20 mouse cellular contexts compared by ENCODE assay signal in the genomic region with DNA sequence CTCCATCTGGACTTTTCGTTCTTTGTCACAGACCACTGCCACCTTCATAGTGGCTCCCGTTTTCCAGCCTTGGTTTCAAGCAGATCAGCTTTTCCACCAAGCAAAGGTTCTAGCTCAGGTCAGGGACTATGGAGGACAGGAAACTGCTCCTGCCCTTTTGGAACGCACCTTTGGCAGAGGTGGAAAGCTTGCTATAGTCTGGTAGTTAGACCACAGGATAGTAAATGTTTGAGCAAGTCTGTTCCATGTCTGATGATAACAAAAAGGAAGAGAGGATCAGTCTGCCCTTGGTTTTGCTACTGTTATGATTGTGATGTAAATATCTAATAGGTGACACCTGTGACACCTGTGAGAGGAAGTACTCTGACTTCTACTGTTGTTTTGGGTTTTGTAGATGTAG. TPM values are rescaled to one million over a fixed set of nuclear protein-coding genes. Genes with fewer than 3 reads are reported as not detected.
"Had no signal": no experiment of that assay in that cellular context is flagged by ENCODE, and none has a peak within 500 bp of the region (broad histone marks: within the 10 kb centered on the region; RNA-seq: fewer than 3 reads in every experiment).

No protein-coding gene starts in this region.

- ATAC-seq: midbrain, embryonic 13.5 days; midbrain, embryonic 15.5 days had no signal

- H3K27ac ChIP-seq: midbrain, embryonic 10.5 days; midbrain, embryonic 13.5 days; midbrain, embryonic 15.5 days; neural tube, embryonic 13.5 days; neural tube, embryonic 15.5 days; stomach, embryonic 15.5 days; stomach, postnatal 0 days had no signal

- DNase-seq: lung, adult 18-20 months; lung, embryonic 14.5 days; lung, postnatal 10 days; lung, postnatal 4 days; retina, postnatal 1 day; right cerebral cortex, adult 18-20 months; right cerebral cortex, postnatal 25 days; thymus, adult 2 months had no signal

- H3K9me3 ChIP-seq: midbrain, embryonic 10.5 days; midbrain, embryonic 13.5 days; midbrain, embryonic 15.5 days; neural tube, embryonic 13.5 days; neural tube, embryonic 15.5 days; stomach, embryonic 15.5 days had no signal

- H3K9ac ChIP-seq: lung, embryonic 14.5 days; midbrain, embryonic 13.5 days; midbrain, embryonic 15.5 days; neural tube, embryonic 13.5 days; neural tube, embryonic 15.5 days; stomach, embryonic 15.5 days had no signal

- H3K4me1 ChIP-seq: midbrain, embryonic 15.5 days; neural tube, embryonic 13.5 days; neural tube, embryonic 15.5 days; stomach, embryonic 15.5 days had no signal

- H3K4me3 ChIP-seq: midbrain, embryonic 10.5 days; midbrain, embryonic 13.5 days; midbrain, embryonic 15.5 days; myocyte; neural tube, embryonic 13.5 days; neural tube, embryonic 15.5 days; stomach, embryonic 15.5 days had no signal

- H3K36me3 ChIP-seq: midbrain, embryonic 10.5 days; midbrain, embryonic 13.5 days; midbrain, embryonic 15.5 days; neural tube, embryonic 13.5 days; neural tube, embryonic 15.5 days; stomach, embryonic 15.5 days had no signal

- H3K27me3 ChIP-seq: midbrain, embryonic 13.5 days; midbrain, embryonic 15.5 days; neural tube, embryonic 13.5 days; neural tube, embryonic 15.5 days; stomach, embryonic 15.5 days had no signal

- H3K4me2 ChIP-seq: lung, embryonic 14.5 days; midbrain, embryonic 13.5 days; midbrain, embryonic 15.5 days; neural tube, embryonic 13.5 days; neural tube, embryonic 15.5 days; stomach, embryonic 15.5 days had no signal

RNA-seq across cellular contexts. Expression of a gene that starts 31.3 kb away (rescaled TPM):
- total RNA-seq: megakaryocyte-erythroid progenitor cell, adult 5-6 weeks had no signal
- polyA plus RNA-seq: liver, embryonic 16.5 days; lung, embryonic 14.5 days; neural tube, embryonic 11.5 days; neural tube, embryonic 13.5 days; spleen, adult 2 months; thymus, adult 2 months had no signal
